Mouse (Mus musculus): ENCODE results near the gene Mettl17. TPM values are rescaled to one million over a fixed set of nuclear protein-coding genes. Genes with fewer than 3 reads are reported as not detected.
A peak's percentile ranks its signal among the peaks of the same experiment; 100 is the strongest.

Mettl17 gene
- polyA plus RNA-seq, 1 experiment from 2014 or later = 40.4 TPM

DNA sequence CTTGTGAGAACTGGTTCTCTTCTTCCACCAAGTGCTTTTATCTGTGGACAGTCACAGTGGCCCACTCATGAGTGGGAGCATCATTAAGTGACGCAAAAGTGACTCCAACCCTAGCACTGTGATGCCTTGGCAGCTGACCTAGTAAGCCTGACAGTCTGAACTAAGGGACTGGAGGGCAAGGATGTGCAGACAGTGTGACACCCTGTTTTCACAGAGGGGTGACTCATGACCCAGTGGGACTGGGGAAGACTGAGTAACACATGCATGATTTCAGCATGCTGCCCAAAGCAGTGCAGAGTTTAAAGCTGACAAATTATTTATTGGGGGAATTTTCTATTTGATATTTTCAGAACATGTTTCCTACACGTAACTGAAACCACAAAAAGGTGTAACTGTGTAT is 13.9 kb upstream of the Mettl17 start:
- 64% methylated on average over 2 of the region's 2 CpGs for WGBS
- ATAC-seq (ENCODE audit: low read depth) = no peak

DNA sequence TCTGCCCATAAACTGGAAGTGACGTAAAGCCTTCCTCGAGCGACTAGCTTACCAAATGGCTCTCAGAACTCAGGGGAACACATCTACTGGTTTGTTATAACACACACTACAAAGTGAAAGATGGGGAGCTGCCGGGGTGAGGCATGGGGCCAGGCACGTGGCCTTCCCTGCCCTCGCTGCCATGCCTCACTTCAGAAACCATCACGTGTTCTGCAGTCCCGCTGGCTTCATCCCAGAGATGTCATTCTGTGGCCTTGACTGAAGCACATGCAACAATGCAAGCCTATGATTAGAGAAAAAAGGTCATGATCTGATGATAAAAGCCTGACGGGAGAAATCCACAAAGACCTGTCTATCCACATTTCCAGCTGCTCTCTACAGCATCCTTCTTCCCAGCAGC is 12.9 kb upstream of the Mettl17 start:
- no peak overlapping the region for H3K27ac ChIP-seq (ENCODE audit: low read length)
- no peak overlapping the region for H3K4me3 ChIP-seq (ENCODE audit: low read length)
- ATAC-seq (ENCODE audit: low read depth) = no peak
- no peaks in the 10 kb centered on the region for H3K36me3 ChIP-seq (ENCODE audit: control insufficient read depth, insufficient read depth, low read length)
- H3K4me1 ChIP-seq (replicated peaks; ENCODE audit: control insufficient read depth, insufficient read depth, low read length) = no peaks in the 10 kb centered on the region
- no peaks in the 10 kb centered on the region for H3K9me3 ChIP-seq (ENCODE audit: control insufficient read depth, low read length)
- no peak overlapping the region for H3K4me2 ChIP-seq (ENCODE audit: low read depth, low read length)
- no peaks in the 10 kb centered on the region for H3K27me3 ChIP-seq (ENCODE audit: control insufficient read depth, insufficient read depth, low read depth, low read length)
- 65% methylated on average over 9 of the region's 9 CpGs for WGBS
- H3K9ac ChIP-seq (ENCODE audit: low read length) = no peak overlapping the region

More for the DNA sequence above, 13.9 kb upstream of the Mettl17 start:
- H3K4me3 ChIP-seq (ENCODE audit: low read length) = no peak overlapping the region
- H3K4me2 ChIP-seq (ENCODE audit: low read depth, low read length) = no peak overlapping the region
- no peaks in the 10 kb centered on the region for H3K27me3 ChIP-seq (ENCODE audit: control insufficient read depth, insufficient read depth, low read depth, low read length)
- H3K4me1 ChIP-seq (replicated peaks; ENCODE audit: control insufficient read depth, insufficient read depth, low read length) = no peaks in the 10 kb centered on the region
- H3K36me3 ChIP-seq (ENCODE audit: control insufficient read depth, insufficient read depth, low read length) = no peaks in the 10 kb centered on the region
- H3K9ac ChIP-seq (ENCODE audit: low read length) = no peak overlapping the region
- no peak overlapping the region for H3K27ac ChIP-seq (ENCODE audit: low read length)
- H3K9me3 ChIP-seq (ENCODE audit: control insufficient read depth, low read length) = no peaks in the 10 kb centered on the region

DNA sequence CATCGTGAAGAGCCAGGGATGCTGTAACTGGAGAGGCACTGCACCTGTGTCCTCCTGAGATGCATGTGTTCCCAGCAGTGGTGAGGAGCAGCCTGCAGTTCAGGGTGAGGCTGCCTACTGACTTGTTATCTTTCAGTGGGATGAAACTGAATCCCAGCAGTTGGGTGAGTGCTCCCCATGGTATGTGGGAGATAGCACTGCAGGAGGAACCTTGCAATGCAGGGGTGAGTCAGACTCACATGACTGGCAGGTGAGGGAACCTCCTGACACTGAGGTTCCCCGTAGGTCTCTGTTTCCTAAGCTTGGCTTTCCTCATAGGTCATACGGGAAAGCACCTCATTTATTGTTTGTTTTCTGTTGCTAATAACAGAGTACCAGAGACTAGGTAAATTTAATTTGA is 7.1 kb upstream of the Mettl17 start:
- no peak for ATAC-seq (ENCODE audit: low read depth)
- Histone ChIP-seq H3K4me1 (replicated peaks; ENCODE audit: control insufficient read depth, insufficient read depth, low read length) (no peaks in the 10 kb centered on the region), H3K36me3 (ENCODE audit: control insufficient read depth, insufficient read depth, low read length) (no peaks in the 10 kb centered on the region), H3K4me3 (ENCODE audit: low read length) (no peak overlapping the region), H3K9ac (ENCODE audit: low read length) (no peak overlapping the region), H3K9me3 (ENCODE audit: control insufficient read depth, low read length) (no peaks in the 10 kb centered on the region), H3K27me3 (ENCODE audit: control insufficient read depth, insufficient read depth, low read depth, low read length) (no peaks in the 10 kb centered on the region), H3K4me2 (ENCODE audit: low read depth, low read length) (no peak overlapping the region), H3K27ac (ENCODE audit: low read length) (no peak overlapping the region)
- WGBS = 70% methylated on average over 3 of the region's 3 CpGs

DNA sequence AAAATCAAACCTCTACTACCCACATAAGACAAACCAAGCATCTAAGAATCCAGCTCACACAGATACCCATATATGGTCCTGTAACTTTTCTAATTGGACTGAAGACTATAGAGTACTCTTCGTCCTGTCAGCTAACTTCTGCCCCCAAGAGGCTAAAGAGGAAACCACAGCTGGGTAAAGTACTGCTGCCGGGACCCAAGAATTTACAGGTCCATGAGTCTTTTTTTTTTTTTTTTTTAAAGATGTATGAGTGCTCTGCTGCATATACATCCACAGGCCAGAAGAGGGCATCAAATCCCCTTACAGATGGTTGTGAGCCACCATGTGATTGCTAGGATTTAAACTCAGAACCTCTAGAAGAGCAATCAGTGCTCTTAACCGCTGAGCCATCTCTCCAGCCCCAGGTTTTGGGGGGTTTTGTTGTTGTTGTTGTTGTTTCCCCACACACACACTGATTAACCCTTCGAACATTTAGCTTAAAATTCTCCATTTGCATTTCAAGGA is 1.1 kb upstream of the Mettl17 start:
- H3K4me3 ChIP-seq (ENCODE audit: low read length) = peak overlapping the region; percentile 73
- H3K9me3 ChIP-seq (ENCODE audit: control insufficient read depth, low read length) = no peaks in the 10 kb centered on the region
- H3K9ac ChIP-seq (ENCODE audit: low read length) = peak overlapping the region; percentile 70; the same call in 1 of the 2 replicates
- H3K36me3 ChIP-seq (ENCODE audit: control insufficient read depth, insufficient read depth, low read length) = peaks cover 16% of the 10 kb centered on the region
- peak overlapping the region; percentile 79 for H3K4me2 ChIP-seq (ENCODE audit: low read depth, low read length)
- H3K27me3 ChIP-seq (ENCODE audit: control insufficient read depth, insufficient read depth, low read depth, low read length) = no peaks in the 10 kb centered on the region
- peak; percentile 50 for ATAC-seq (ENCODE audit: low read depth)
- peak overlapping the region; percentile 67 for H3K27ac ChIP-seq (ENCODE audit: low read length)
- WGBS = 0% methylated on average over 4 of the region's 4 CpGs
- peaks cover 12% of the 10 kb centered on the region for H3K4me1 ChIP-seq (replicated peaks; ENCODE audit: control insufficient read depth, insufficient read depth, low read length)

DNA sequence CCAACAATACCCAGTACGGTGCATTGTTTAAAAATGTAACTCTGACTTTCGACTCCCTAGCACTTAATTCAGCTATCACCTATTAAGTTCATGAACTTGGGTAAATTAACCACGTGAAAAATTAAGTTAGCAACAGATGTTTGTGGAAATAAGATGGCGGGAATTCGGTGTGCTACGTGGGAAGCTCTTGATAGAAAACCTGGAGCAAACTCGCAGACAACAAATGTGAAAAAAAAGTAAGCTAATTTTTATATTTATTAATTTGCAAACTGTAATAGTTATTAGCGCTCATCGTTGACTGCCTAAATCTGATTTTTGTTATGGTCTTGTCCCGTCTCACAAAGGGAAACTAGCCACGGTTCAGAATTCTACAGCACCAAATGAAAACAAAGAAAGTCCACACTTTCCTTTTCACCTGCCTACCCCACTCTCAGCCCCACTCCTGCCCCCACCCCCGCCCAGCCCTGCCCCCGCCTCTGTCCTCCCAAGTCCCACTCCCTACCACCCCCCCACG is 554 bp upstream of the Mettl17 start:
- Histone ChIP-seq H3K4me1 (replicated peaks; ENCODE audit: control insufficient read depth, insufficient read depth, low read length) (peaks cover 12% of the 10 kb centered on the region), H3K9me3 (ENCODE audit: control insufficient read depth, low read length) (no peaks in the 10 kb centered on the region), H3K4me3 (ENCODE audit: low read length) (peak overlapping the region; percentile 73), H3K27me3 (ENCODE audit: control insufficient read depth, insufficient read depth, low read depth, low read length) (no peaks in the 10 kb centered on the region), H3K9ac (ENCODE audit: low read length) (peak overlapping the region; percentile 70), H3K36me3 (ENCODE audit: control insufficient read depth, insufficient read depth, low read length) (peaks cover 18% of the 10 kb centered on the region), H3K4me2 (ENCODE audit: low read depth, low read length) (peak overlapping the region; percentile 79), H3K27ac (ENCODE audit: low read length) (peak overlapping the region; percentile 67)
- peak; percentile 31 for ATAC-seq (ENCODE audit: low read depth)
- 2% methylated on average over 14 of the region's 14 CpGs for WGBS

DNA sequence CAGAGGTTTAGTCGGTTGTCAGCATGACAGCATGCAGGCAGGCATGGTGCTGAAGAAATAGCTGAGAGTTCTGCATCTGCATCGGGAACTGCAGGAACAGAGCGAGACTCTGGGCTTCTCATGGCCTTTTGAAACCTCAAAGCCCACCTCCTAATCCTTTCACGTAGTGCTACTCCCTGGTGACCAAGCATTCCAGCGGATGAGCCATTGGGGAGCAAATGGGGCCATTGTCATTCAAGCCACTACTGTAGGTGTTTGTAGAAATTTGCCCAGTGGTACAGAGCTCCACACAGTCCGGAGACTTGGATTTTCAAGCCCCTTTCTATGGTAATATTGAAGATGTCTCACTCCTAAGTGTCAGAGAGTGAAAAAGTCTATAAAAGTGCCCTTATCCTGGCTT is 1.4 kb downstream of the Mettl17 start:
- Histone ChIP-seq H3K4me3 (ENCODE audit: low read length) (no peak overlapping the region), H3K27ac (ENCODE audit: low read length) (no peak overlapping the region), H3K27me3 (ENCODE audit: control insufficient read depth, insufficient read depth, low read depth, low read length) (no peaks in the 10 kb centered on the region), H3K4me2 (ENCODE audit: low read depth, low read length) (peak overlapping the region; percentile 79; the same call in 1 of the 2 replicates), H3K36me3 (ENCODE audit: control insufficient read depth, insufficient read depth, low read length) (peaks cover 34% of the 10 kb centered on the region), H3K4me1 (replicated peaks; ENCODE audit: control insufficient read depth, insufficient read depth, low read length) (peaks cover 12% of the 10 kb centered on the region), H3K9ac (ENCODE audit: low read length) (no peak overlapping the region), H3K9me3 (ENCODE audit: control insufficient read depth, low read length) (no peaks in the 10 kb centered on the region)
- WGBS = 67% methylated on average over 6 of the region's 6 CpGs
- no peak for ATAC-seq (ENCODE audit: low read depth)

DNA sequence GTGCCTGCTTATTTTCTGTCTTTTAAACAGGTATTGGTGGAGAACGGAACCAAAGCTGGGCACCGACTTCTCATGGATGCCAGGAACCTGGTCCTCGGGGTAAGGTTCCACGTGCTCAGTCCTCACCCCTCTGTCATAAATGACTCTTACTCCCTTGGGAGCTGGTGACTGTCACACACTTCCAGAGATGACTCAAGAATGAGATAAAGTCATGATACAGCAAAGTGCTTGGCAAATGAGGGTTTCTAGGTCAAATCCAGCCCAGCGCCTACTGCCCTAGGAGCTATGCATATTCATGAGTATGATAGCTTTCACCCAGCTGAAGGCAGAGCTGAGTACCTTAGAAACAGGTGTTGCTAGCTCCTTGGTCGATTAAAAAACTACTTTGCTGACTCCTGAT is 5.2 kb downstream of the Mettl17 start:
- Histone ChIP-seq H3K36me3 (ENCODE audit: control insufficient read depth, insufficient read depth, low read length) (peaks cover 43% of the 10 kb centered on the region), H3K27me3 (ENCODE audit: control insufficient read depth, insufficient read depth, low read depth, low read length) (no peaks in the 10 kb centered on the region), H3K4me2 (ENCODE audit: low read depth, low read length) (no peak overlapping the region), H3K9ac (ENCODE audit: low read length) (no peak overlapping the region), H3K27ac (ENCODE audit: low read length) (no peak overlapping the region), H3K4me3 (ENCODE audit: low read length) (no peak overlapping the region), H3K4me1 (replicated peaks; ENCODE audit: control insufficient read depth, insufficient read depth, low read length) (peaks cover 16% of the 10 kb centered on the region), H3K9me3 (ENCODE audit: control insufficient read depth, low read length) (no peaks in the 10 kb centered on the region)
- ATAC-seq (ENCODE audit: low read depth) = no peak
- 88% methylated on average over 6 of the region's 6 CpGs for WGBS

DNA sequence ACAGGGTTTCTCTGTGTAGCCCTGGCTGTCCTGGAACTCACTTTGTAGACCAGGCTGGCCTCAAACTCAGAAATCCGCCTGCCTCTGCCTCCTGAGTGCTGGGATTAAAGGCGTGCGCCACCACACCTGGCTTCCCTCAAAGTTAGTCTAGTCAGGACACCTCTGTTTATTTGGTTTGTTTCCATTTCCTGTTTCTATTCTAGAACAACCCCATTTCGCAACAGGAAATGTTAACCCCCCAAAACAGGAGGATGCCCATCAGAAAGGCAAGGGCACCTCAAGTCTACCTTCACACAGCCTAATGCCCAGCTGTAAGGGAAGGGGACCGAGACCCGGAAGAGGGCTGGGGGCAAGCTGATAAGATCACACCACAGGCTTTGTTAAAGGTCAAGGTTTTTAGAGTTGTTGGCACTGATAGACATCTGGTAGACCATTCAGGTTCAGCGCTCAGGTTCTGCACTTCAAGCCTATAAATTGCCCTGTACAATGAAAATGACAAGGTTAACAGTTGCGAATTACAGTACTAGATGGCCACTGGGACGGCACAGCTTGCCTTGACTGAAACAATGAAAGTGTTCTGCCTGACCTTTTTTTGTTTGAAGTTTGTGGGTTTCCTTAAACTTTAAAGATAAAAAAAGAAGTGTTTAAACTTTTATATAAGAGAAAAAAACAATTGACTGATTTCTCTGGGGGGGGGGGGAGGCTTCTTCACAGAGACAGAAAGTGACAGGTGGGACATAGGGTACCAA is 7.7 kb downstream of the Mettl17 start, which contains the start of gene Slc39a2:
TSS of gene Slc39a2 (plus strand) at position 699 of the 749 bp plus-strand sequence.
- no peaks in the 10 kb centered on the region for H3K9me3 ChIP-seq (ENCODE audit: control insufficient read depth, low read length)
- ATAC-seq (ENCODE audit: low read depth) = no peak
- H3K4me1 ChIP-seq (replicated peaks; ENCODE audit: control insufficient read depth, insufficient read depth, low read length) = peaks cover 5% of the 10 kb centered on the region; the same call in 1 of the 2 replicates
- no peak within 1 kb of the TSS for H3K4me2 ChIP-seq (ENCODE audit: low read depth, low read length)
- H3K9ac ChIP-seq (ENCODE audit: low read length) = no peak within 1 kb of the TSS
- peaks cover 34% of the 10 kb centered on the region for H3K36me3 ChIP-seq (ENCODE audit: control insufficient read depth, insufficient read depth, low read length)
- H3K27me3 ChIP-seq (ENCODE audit: control insufficient read depth, insufficient read depth, low read depth, low read length) = no peaks in the 10 kb centered on the region
- H3K4me3 ChIP-seq (ENCODE audit: low read length) = no peak within 1 kb of the TSS
- peak within 1 kb of the TSS; percentile 23; the same call in 1 of the 2 replicates for H3K27ac ChIP-seq (ENCODE audit: low read length)
- whole genome bisulfite sequencing = 87% methylated on average over 9 of the region's 9 CpGs

DNA sequence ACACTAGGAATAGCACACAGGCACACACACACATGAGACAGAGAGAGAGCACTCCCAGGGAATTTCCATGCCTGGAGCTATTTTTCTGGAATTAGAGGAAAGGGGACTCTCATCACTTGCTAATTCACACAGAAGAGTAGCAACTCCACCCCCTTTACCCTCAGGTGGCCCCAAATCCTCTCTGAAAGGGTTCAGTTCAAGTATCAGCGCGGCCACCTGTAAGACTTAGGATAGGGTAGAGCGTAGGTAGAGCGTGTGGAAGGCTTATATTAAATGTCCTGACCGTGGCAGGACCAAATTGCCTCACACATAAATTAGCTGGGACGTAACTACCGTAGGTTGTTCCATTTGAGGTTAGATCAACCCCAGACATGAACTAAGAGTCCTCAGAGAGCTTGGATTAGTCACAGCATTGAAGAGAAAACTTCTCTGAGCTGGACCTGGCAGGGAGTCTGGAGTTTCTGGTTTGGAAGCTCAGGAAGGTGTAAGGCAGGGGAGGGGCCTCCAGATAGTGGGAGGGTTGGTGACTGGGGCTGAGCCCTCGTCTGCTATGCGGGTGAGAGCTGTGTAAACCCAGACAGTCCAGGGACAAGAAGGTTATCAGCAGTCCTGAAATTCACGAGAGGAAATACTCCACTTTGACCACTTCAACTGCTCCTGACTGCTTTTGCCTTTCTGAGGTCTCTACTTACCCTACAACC is 8.6 kb downstream of the Mettl17 start:
- no peaks in the 10 kb centered on the region for H3K9me3 ChIP-seq (ENCODE audit: control insufficient read depth, low read length)
- H3K27ac ChIP-seq (ENCODE audit: low read length) = peak overlapping the region; percentile 23; the same call in 1 of the 2 replicates
- peaks cover 5% of the 10 kb centered on the region; the same call in 1 of the 2 replicates for H3K4me1 ChIP-seq (replicated peaks; ENCODE audit: control insufficient read depth, insufficient read depth, low read length)
- no peak overlapping the region for H3K4me3 ChIP-seq (ENCODE audit: low read length)
- H3K4me2 ChIP-seq (ENCODE audit: low read depth, low read length) = no peak overlapping the region
- H3K27me3 ChIP-seq (ENCODE audit: control insufficient read depth, insufficient read depth, low read depth, low read length) = no peaks in the 10 kb centered on the region
- H3K36me3 ChIP-seq (ENCODE audit: control insufficient read depth, insufficient read depth, low read length) = peaks cover 28% of the 10 kb centered on the region
- no peak overlapping the region for H3K9ac ChIP-seq (ENCODE audit: low read length)
- ATAC-seq (ENCODE audit: low read depth) = peak; percentile 93
- 24% methylated on average over 10 of the region's 10 CpGs for WGBS

All from lung, embryonic 16.5 days (tissue).